In the genomic region with DNA sequence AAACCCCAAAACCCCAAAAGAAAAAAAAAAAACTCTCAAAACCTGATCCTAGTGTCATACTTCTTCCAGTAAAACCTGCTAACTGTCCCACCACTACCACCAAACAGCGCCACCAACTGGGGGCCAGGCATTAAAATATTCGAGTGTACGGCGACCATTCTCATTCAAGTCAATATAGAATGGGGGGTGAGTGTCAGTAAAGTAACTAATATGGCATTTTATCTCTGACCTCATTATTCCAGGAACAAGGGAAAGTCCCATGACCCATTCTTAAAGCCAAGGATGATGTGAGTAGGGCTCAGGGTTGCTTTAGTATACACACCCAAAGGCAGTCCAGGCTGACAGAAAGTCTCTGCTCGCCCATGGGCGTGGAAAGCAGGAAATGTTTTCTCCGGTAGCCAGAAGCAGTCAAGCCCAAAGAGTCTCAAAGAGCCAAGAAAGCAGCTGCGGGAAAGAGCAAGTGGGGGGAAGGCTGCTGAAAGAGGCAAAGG, we compare ENCODE assay signal across 9 mouse cellular contexts. TPM values are rescaled to one million over a fixed set of nuclear protein-coding genes. Genes with fewer than 3 reads are reported as not detected.
DNase-seq lines count a peak whose midpoint lies in the region; ATAC-seq and TF ChIP-seq lines count a peak whose summit lies in the region.
"Had no signal": no experiment of that assay in that cellular context is flagged by ENCODE, and none has a peak within 500 bp of the region (broad histone marks: within the 10 kb centered on the region; RNA-seq: fewer than 3 reads in every experiment).

No protein-coding gene starts in this region.

- DNase-seq in heart, adult 18-20 months = peak; percentile 77 to 79
- peak; percentile 16 to 73 for DNase-seq in spleen, postnatal 10 days (ENCODE audit: low spot score in 2 of 2)
- no peak for DNase-seq in spleen, adult 12 weeks (ENCODE audit: low spot score)
- DNase-seq in gastrocnemius, adult 2 months = peak; percentile 65
- no peak for DNase-seq in frontal cortex, adult 2 months (ENCODE audit: extremely low spot score in 1 of 2, low spot score in 1 of 2)
- DNase-seq in right cerebral cortex, postnatal 10 days (ENCODE audit: low spot score in 2 of 2) = no peak

- TF ChIP-seq CTCF in gastrocnemius, adult 2 months (IDR thresholded peaks at IDR 0.05) = peak; percentile 64

- WGBS in heart, embryonic 12.5 days = 30% methylated on average over 8 of the region's 8 CpGs

- H3K4me3 ChIP-seq in heart, embryonic 12.5 days = no peak overlapping the region
- H3K4me3 ChIP-seq in gastrocnemius, adult 2 months = no peak overlapping the region
- no peak overlapping the region for H3K4me3 ChIP-seq in myocyte
- H3K4me3 ChIP-seq: neural tube, embryonic 13.5 days had no signal

- intact Hi-C loops in gastrocnemius, adult 2 months (cut with DNase I) = no loop called here

- no peak overlapping the region for H3ac ChIP-seq in myocyte (ENCODE audit: control insufficient read depth, insufficient read length)

- no peaks in the 10 kb centered on the region for H3K36me3 ChIP-seq in heart, embryonic 12.5 days
- no peaks in the 10 kb centered on the region for H3K36me3 ChIP-seq in myocyte (ENCODE audit: control insufficient read depth, insufficient read depth)
- H3K36me3 ChIP-seq: neural tube, embryonic 13.5 days had no signal

- peaks cover 7% of the 10 kb centered on the region for H3K4me1 ChIP-seq in heart, embryonic 12.5 days (replicated peaks)

- H3K27ac ChIP-seq in heart, embryonic 12.5 days (ENCODE audit: poor library complexity, severe bottlenecking) = no peak overlapping the region
- peak overlapping the region; percentile 68 for H3K27ac ChIP-seq in gastrocnemius, adult 2 months
- H3K27ac ChIP-seq: neural tube, embryonic 13.5 days had no signal

- no peak for ATAC-seq in heart, embryonic 12.5 days (ENCODE audit: insufficient number of reproducible peaks, low FRiP score)

- no peaks in the 10 kb centered on the region for H3K9me3 ChIP-seq in heart, embryonic 12.5 days (replicated peaks)
- H3K9me3 ChIP-seq: neural tube, embryonic 13.5 days had no signal

- H3K79me2 ChIP-seq in myocyte (ENCODE audit: control insufficient read depth, insufficient read depth) = no peaks in the 10 kb centered on the region

- no peak overlapping the region for H3K9ac ChIP-seq in heart, embryonic 12.5 days
- H3K9ac ChIP-seq: neural tube, embryonic 13.5 days had no signal

- TF ChIP-seq POLR2A in myocyte (IDR thresholded peaks at IDR 0.05; ENCODE audit: insufficient read length, low read depth) = no peak

- H3K27me3 ChIP-seq in heart, embryonic 12.5 days (replicated peaks) = peaks cover 26% of the 10 kb centered on the region
- peaks cover 36% of the 10 kb centered on the region for H3K27me3 ChIP-seq in myocyte (ENCODE audit: control insufficient read depth, insufficient read depth, insufficient read length)

- H3K4me2 ChIP-seq in heart, embryonic 12.5 days = no peak overlapping the region
- peak overlapping the region; percentile 27 for H3K4me2 ChIP-seq in myocyte (ENCODE audit: low read depth)
- H3K4me2 ChIP-seq: neural tube, embryonic 13.5 days had no signal

TF ChIP-seq in myocyte, 11 proteins besides CTCF, POLR2A, EP300 and RAD21:
- no peak for TF ChIP-seq E2F4 (IDR thresholded peaks at IDR 0.05; ENCODE audit: insufficient read depth)
- TF ChIP-seq TCF3 (IDR thresholded peaks at IDR 0.05; ENCODE audit: insufficient read length, low read depth) = no peak
- TF ChIP-seq CEBPB (IDR thresholded peaks at IDR 0.05; ENCODE audit: insufficient read depth, poor library complexity, severe bottlenecking) = no peak
- no peak for TF ChIP-seq SRF (IDR thresholded peaks at IDR 0.05; ENCODE audit: control insufficient read depth, insufficient read length, low read depth)
- TF ChIP-seq TCF12 (IDR thresholded peaks at IDR 0.05; ENCODE audit: insufficient read depth, poor library complexity, severe bottlenecking) = no peak
- TF ChIP-seq MYOD1 (IDR thresholded peaks at IDR 0.05; ENCODE audit: control insufficient read depth in 1 of 3, insufficient read length in 2 of 3, low read depth in 2 of 3) = no peak
- no peak for TF ChIP-seq REST (IDR thresholded peaks at IDR 0.05; ENCODE audit: insufficient read depth, insufficient read length)
- TF ChIP-seq USF1 (IDR thresholded peaks at IDR 0.05; ENCODE audit: low read depth) = no peak
- TF ChIP-seq POLR2AphosphoS2 (IDR thresholded peaks at IDR 0.05; ENCODE audit: insufficient read length, low read depth) = no peak
- no peak for TF ChIP-seq MYOG (IDR thresholded peaks at IDR 0.05; ENCODE audit: control insufficient read depth in 1 of 3, insufficient read depth in 1 of 3, insufficient read length in 2 of 3, low read depth in 2 of 3)
- no peak for TF ChIP-seq MAX (IDR thresholded peaks at IDR 0.05; ENCODE audit: low read depth)
TF ChIP-seq in myocyte: peak in this region for 0.

RNA-seq across cellular contexts. Expression of a gene that starts 2.0 kb away (rescaled TPM):
- under 1 TPM; 0.12 to 0.13 TPM for total RNA-seq in heart, adult 18-20 months (2021)
- polyA plus RNA-seq in heart, embryonic 12.5 days (2016; fragmentation: Nextera tagmentation; extraction: Ambion mirVana) = 0.08 TPM in 1 of 2 replicates, not detected in the other
- total RNA-seq in gastrocnemius, adult 2 months (2021) = under 1 TPM in 1 of 2 experiments, not detected in 1; 0.11 TPM
- not detected for polyA plus RNA-seq in myocyte (2012; fragmentation: generic; extraction: Trizol)
- 0.08 TPM in 1 of 2 replicates, not detected in the other for polyA plus RNA-seq in frontal cortex, adult 2 months (2012; rRNA removed)
- polyA plus RNA-seq: neural tube, embryonic 13.5 days had no signal

RNA-seq across cellular contexts. Expression of a gene that starts 32.8 kb away (rescaled TPM):
- not detected for total RNA-seq in heart, adult 18-20 months (2021)
- 0.46 and 0.55 TPM in 2 replicates for polyA plus RNA-seq in heart, embryonic 12.5 days (2016; fragmentation: Nextera tagmentation; extraction: Ambion mirVana)
- not detected for total RNA-seq in gastrocnemius, adult 2 months (2021)
- polyA plus RNA-seq in myocyte (2012; fragmentation: generic; extraction: Trizol) = not detected
- polyA plus RNA-seq in frontal cortex, adult 2 months (2012; rRNA removed) = 0.95 and 0.98 TPM in 2 replicates

RNA-seq across cellular contexts. Expression of a gene that starts 51.2 kb away (rescaled TPM):
- 1 to 10 TPM; 3.8 to 4.0 TPM for total RNA-seq in heart, adult 18-20 months (2021)
- polyA plus RNA-seq in heart, embryonic 12.5 days (2016; fragmentation: Nextera tagmentation; extraction: Ambion mirVana) = 2.1 and 3.1 TPM in 2 replicates
- 1 to 10 TPM in 1 of 2 experiments, under 1 TPM in 1; 0.94 to 1.8 TPM for total RNA-seq in gastrocnemius, adult 2 months (2021)
- polyA plus RNA-seq in myocyte (2012; fragmentation: generic; extraction: Trizol) = 0.05 TPM
- polyA plus RNA-seq in frontal cortex, adult 2 months (2012; rRNA removed) = 2.8 and 2.9 TPM in 2 replicates

Comparison
In these comparisons a context has a peak if more than half of its experiments do, and no peak if none do; other contexts are left out.
1. DNase-seq: peak in heart, adult 18-20 months (2 of 2), spleen, postnatal 10 days (2 of 2) and gastrocnemius, adult 2 months (single experiment); none in spleen, adult 12 weeks (single experiment), frontal cortex, adult 2 months (0 of 2) and right cerebral cortex, postnatal 10 days (0 of 2).